Mouse (Mus musculus) heart, embryonic 11.5 days (tissue): Measurements from ENCODE around the gene Pfkfb4. TPM values are rescaled to one million over a fixed set of nuclear protein-coding genes. Genes with fewer than 3 reads are reported as not detected.

ENCODE experiments used
- ATAC-seq: fragments of 200-750 bp; cut with Nextera tagmentation; replicated peaks from 2 replicates; pipeline ENCODE4 v1.8.0; 2017; ENCODE audit warnings: moderate library complexity; ENCODE audit not compliant: insufficient number of reproducible peaks, low FRiP score, low TSS enrichment
- H3K27ac ChIP-seq: fragments of 300-500 bp; sonication (generic); 2 replicates; pipeline ENCODE4 v1.5.1; 2014; ENCODE audit warnings: mild to moderate bottlenecking, low read depth, low read length
- H3K27me3 ChIP-seq: fragments of 300-500 bp; sonication (generic); 2 replicates; pipeline ENCODE4 v1.6.1; 2014; ENCODE audit warnings: mild to moderate bottlenecking, low read length, mixed read lengths; ENCODE audit not compliant: control insufficient read depth, insufficient read depth
- H3K36me3 ChIP-seq: fragments of 300-500 bp; sonication (generic); 2 replicates; pipeline ENCODE4 v1.6.1; 2014; ENCODE audit warnings: mild to moderate bottlenecking, low read length, moderate library complexity, mixed read lengths; ENCODE audit not compliant: control insufficient read depth, insufficient read depth
- H3K4me1 ChIP-seq: fragments of 300-500 bp; sonication (generic); 2 replicates; pipeline ENCODE4 v1.6.1; 2014; ENCODE audit warnings: low read length; ENCODE audit not compliant: control insufficient read depth, insufficient read depth
- H3K4me2 ChIP-seq: fragments of 300-500 bp; sonication (generic); 2 replicates; pipeline ENCODE4 v1.6.1; 2014; ENCODE audit warnings: mild to moderate bottlenecking, moderate library complexity
- H3K4me3 ChIP-seq: fragments of 300-500 bp; sonication (generic); 2 replicates; pipeline ENCODE4 v1.5.1; 2014; ENCODE audit warnings: low read depth, low read length
- H3K9ac ChIP-seq: fragments of 300-500 bp; sonication (generic); 2 replicates; pipeline ENCODE4 v1.6.1; 2014; ENCODE audit warnings: mild to moderate bottlenecking, low read depth, low read length, moderate library complexity
- H3K9me3 ChIP-seq: fragments of 300-500 bp; sonication (generic); replicated peaks from 2 replicates; pipeline ENCODE4 v1.6.1; 2016; ENCODE audit warnings: low read length; ENCODE audit not compliant: control insufficient read depth
- WGBS: fragments of 180-500 bp; shearing (Covaris S2); extraction: QIAGEN DNeasy Blood & Tissue Kit; methylation state at CpG from one replicate; pipeline ENCODE4 v1.1.7; 2014; ENCODE audit not compliant: insufficient replicate concordance; 5-methylcytosine and 5-hydroxymethylcytosine counted together
- polyA plus RNA-seq: library from polyadenylated mRNA; unstranded; fragments of >200 nt; fragmentation: Nextera tagmentation; extraction: Ambion mirVana; gene quantifications from 2 replicates; pipeline ENCODE4 v1.2.1, GENCODE M21; 2014

Pfkfb4 gene
- polyA plus RNA-seq, 1 experiment from 2014 or later: 4.5 TPM

GRCm38 (mm10) chr9:108963577-108963976, 28.0 kb upstream of the Pfkfb4 start:
- no peak for ATAC-seq
- no peaks in the 10 kb centered on the region for H3K9me3 ChIP-seq
- no peak overlapping the region for H3K27ac ChIP-seq
- H3K27me3 ChIP-seq: peaks cover 5% of the 10 kb centered on the region
- H3K4me2 ChIP-seq: no peak overlapping the region
- no peak overlapping the region for H3K4me3 ChIP-seq
- H3K4me1 ChIP-seq: no peaks in the 10 kb centered on the region
- 57% methylated on average over 3 of the region's 3 CpGs for WGBS
- H3K36me3 ChIP-seq: no peaks in the 10 kb centered on the region
- no peak overlapping the region for H3K9ac ChIP-seq

GRCm38 (mm10) chr9:108964338-108964737, 27.2 kb upstream of the Pfkfb4 start:
- H3K9me3 ChIP-seq: no peaks in the 10 kb centered on the region
- no peak overlapping the region for H3K4me2 ChIP-seq
- no peak overlapping the region for H3K27ac ChIP-seq
- peaks cover 5% of the 10 kb centered on the region; the same call in 1 of the 2 replicates for H3K27me3 ChIP-seq
- no peak overlapping the region for H3K4me3 ChIP-seq
- no peak for ATAC-seq
- WGBS: 65% methylated on average over 6 of the region's 6 CpGs
- no peaks in the 10 kb centered on the region for H3K36me3 ChIP-seq
- H3K9ac ChIP-seq: no peak overlapping the region
- no peaks in the 10 kb centered on the region for H3K4me1 ChIP-seq

GRCm38 (mm10) chr9:108970623-108971022, 21.0 kb upstream of the Pfkfb4 start:
- no peak overlapping the region for H3K4me3 ChIP-seq
- H3K36me3 ChIP-seq: no peaks in the 10 kb centered on the region
- H3K27me3 ChIP-seq: no peaks in the 10 kb centered on the region
- no peaks in the 10 kb centered on the region for H3K4me1 ChIP-seq
- WGBS: 72% methylated on average over 8 of the region's 8 CpGs
- no peaks in the 10 kb centered on the region for H3K9me3 ChIP-seq
- H3K4me2 ChIP-seq: no peak overlapping the region
- no peak for ATAC-seq
- H3K9ac ChIP-seq: no peak overlapping the region
- no peak overlapping the region for H3K27ac ChIP-seq

- Histone ChIP-seq H3K9ac (no peak overlapping the region), H3K36me3 (no peaks in the 10 kb centered on the region), H3K9me3 (no peaks in the 10 kb centered on the region), H3K4me2 (no peak overlapping the region), H3K4me3 (no peak overlapping the region), H3K4me1 (no peaks in the 10 kb centered on the region), H3K27ac (no peak overlapping the region), H3K27me3 (no peaks in the 10 kb centered on the region)
- WGBS: 73% methylated on average over 9 of the region's 9 CpGs
- no peak for ATAC-seq
Measured at GRCm38 (mm10) chr9:108976483-108976882, 15.1 kb upstream of the Pfkfb4 start.

- no peak overlapping the region for H3K4me3 ChIP-seq
- 71% methylated on average over 7 of the region's 7 CpGs for WGBS
- H3K4me1 ChIP-seq: no peaks in the 10 kb centered on the region
- no peak overlapping the region for H3K4me2 ChIP-seq
- H3K27me3 ChIP-seq: no peaks in the 10 kb centered on the region
- ATAC-seq: no peak
- H3K27ac ChIP-seq: no peak overlapping the region
- H3K9ac ChIP-seq: no peak overlapping the region
- no peaks in the 10 kb centered on the region for H3K9me3 ChIP-seq
- H3K36me3 ChIP-seq: no peaks in the 10 kb centered on the region
Measured at GRCm38 (mm10) chr9:108977966-108978365, 13.6 kb upstream of the Pfkfb4 start.

GRCm38 (mm10) chr9:108982498-108982897, 9.1 kb upstream of the Pfkfb4 start:
- H3K36me3 ChIP-seq: no peaks in the 10 kb centered on the region
- WGBS: 78% methylated on average over 8 of the region's 8 CpGs
- no peak for ATAC-seq

GRCm38 (mm10) chr9:108983209-108983608, 8.4 kb upstream of the Pfkfb4 start:
- Histone ChIP-seq H3K9ac (no peak overlapping the region), H3K9me3 (no peaks in the 10 kb centered on the region), H3K27me3 (no peaks in the 10 kb centered on the region), H3K27ac (no peak overlapping the region), H3K4me3 (no peak overlapping the region), H3K4me2 (no peak overlapping the region), H3K4me1 (peaks cover 4% of the 10 kb centered on the region), H3K36me3 (no peaks in the 10 kb centered on the region)
- WGBS: 63% methylated on average over 9 of the region's 9 CpGs
- no peak for ATAC-seq

More at GRCm38 (mm10) chr9:108982498-108982897, 9.1 kb upstream of the Pfkfb4 start:
- Histone ChIP-seq H3K27ac (no peak overlapping the region), H3K4me2 (no peak overlapping the region), H3K4me3 (no peak overlapping the region), H3K27me3 (no peaks in the 10 kb centered on the region), H3K9ac (no peak overlapping the region), H3K9me3 (no peaks in the 10 kb centered on the region), H3K4me1 (no peaks in the 10 kb centered on the region)

GRCm38 (mm10) chr9:108985710-108986109, 5.9 kb upstream of the Pfkfb4 start, which contains the start of gene Ucn2:
Ucn2 (plus strand) TSS chr9:108986010.
- no peak within 1 kb of the TSS for H3K4me2 ChIP-seq
- WGBS: 83% methylated on average over 3 of the region's 4 CpGs
- no peaks in the 10 kb centered on the region for H3K9me3 ChIP-seq
- no peak for ATAC-seq
- H3K27me3 ChIP-seq: no peaks in the 10 kb centered on the region
- peaks cover 25% of the 10 kb centered on the region for H3K4me1 ChIP-seq
- H3K9ac ChIP-seq: no peak within 1 kb of the TSS
- no peak within 1 kb of the TSS for H3K4me3 ChIP-seq
- H3K27ac ChIP-seq: no peak within 1 kb of the TSS
- no peaks in the 10 kb centered on the region for H3K36me3 ChIP-seq

- Histone ChIP-seq H3K4me1 (peaks cover 27% of the 10 kb centered on the region), H3K36me3 (no peaks in the 10 kb centered on the region), H3K9ac (no peak overlapping the region), H3K27ac (no peak overlapping the region), H3K27me3 (no peaks in the 10 kb centered on the region), H3K9me3 (no peaks in the 10 kb centered on the region), H3K4me3 (no peak overlapping the region), H3K4me2 (peak overlapping the region; percentile 25)
- WGBS: 18% methylated on average over 15 of the region's 15 CpGs
- no peak for ATAC-seq
Measured at GRCm38 (mm10) chr9:108987704-108988350, 3.8 kb upstream of the Pfkfb4 start.
